Mouse (Mus musculus) stomach, postnatal 0 days (tissue): ENCODE data around the gene Sptb. TPM values are rescaled to one million over a fixed set of nuclear protein-coding genes. Genes with fewer than 3 reads are reported as not detected.

Source experiments
- ATAC-seq: fragments of 200-750 bp; cut with Nextera tagmentation; 2 replicates; pipeline ENCODE4 v1.8.0; 2017; ENCODE audit not compliant: low FRiP score, low TSS enrichment
- DNase-seq: peaks from one replicate; pipeline ENCODE4 v3.0.0-alpha.2; 2016; ENCODE audit warnings: low spot score
- H3K27ac ChIP-seq: fragments of 300-500 bp; sonication (generic); replicated peaks from 2 replicates; pipeline ENCODE4 v1.5.1; 2014; ENCODE audit warnings: mild to moderate bottlenecking, control low read depth
- H3K27me3 ChIP-seq: fragments of 300-500 bp; sonication (generic); 2 replicates; pipeline ENCODE4 v1.6.1; 2014; ENCODE audit warnings: low read length; ENCODE audit not compliant: control insufficient read depth, insufficient read depth
- H3K36me3 ChIP-seq: fragments of 300-500 bp; sonication (generic); 2 replicates; pipeline ENCODE4 v1.6.1; 2014; ENCODE audit warnings: low read length, mixed read lengths; ENCODE audit not compliant: control insufficient read depth, insufficient read depth
- H3K4me1 ChIP-seq: fragments of 300-500 bp; sonication (generic); replicated peaks from 2 replicates; pipeline ENCODE4 v1.6.1; 2014; ENCODE audit warnings: antibody characterized with exemption; ENCODE audit not compliant: control insufficient read depth, insufficient read depth
- H3K4me2 ChIP-seq: fragments of 300-500 bp; sonication (generic); replicated peaks from 2 replicates; pipeline ENCODE4 v1.6.1; 2014; ENCODE audit warnings: low read depth, mild to moderate bottlenecking, control low read depth, moderate library complexity
- H3K4me3 ChIP-seq: fragments of 300-500 bp; sonication (generic); 2 replicates; pipeline ENCODE4 v1.5.1; 2014; ENCODE audit warnings: low read depth, low read length, control low read depth
- H3K9ac ChIP-seq: fragments of 300-500 bp; sonication (generic); 2 replicates; pipeline ENCODE4 v1.6.1; 2014; ENCODE audit warnings: mild to moderate bottlenecking, low read length, control low read depth, mixed read lengths
- H3K9me3 ChIP-seq: fragments of 300-500 bp; sonication (generic); 2 replicates; pipeline ENCODE4 v1.6.1; 2016; ENCODE audit warnings: low read length; ENCODE audit not compliant: control insufficient read depth
- CTCF ChIP-seq: IDR thresholded peaks from 2 replicates; pipeline ENCODE4 v1.5.1; 2016; ENCODE audit warnings: antibody characterized with exemption, low read depth, mild to moderate bottlenecking, moderate library complexity
- EP300 ChIP-seq: optimal IDR thresholded peaks from 2 replicates; pipeline ENCODE3; 2016; ENCODE audit warnings: antibody characterized with exemption
- WGBS: fragments of 180-500 bp; shearing (Covaris S2); extraction: QIAGEN DNeasy Blood & Tissue Kit; methylation state at CpG from one replicate; pipeline ENCODE4 v1.1.7; 2014; 5-methylcytosine and 5-hydroxymethylcytosine counted together
- polyA plus RNA-seq: library from polyadenylated mRNA; unstranded; fragments of >200 nt; fragmentation: Nextera tagmentation; extraction: Ambion mirVana; gene quantifications from 2 replicates; pipeline ENCODE4 v1.2.1, GENCODE M21; 2015

The Sptb gene
- polyA plus RNA-seq, 1 experiment from 2014 or later = 0.29 TPM

- Histone ChIP-seq H3K27ac (peak overlapping the region; percentile 65; the same call in 1 of the 2 replicates), H3K4me2 (no peak overlapping the region), H3K4me1 (peaks cover 17% of the 10 kb centered on the region), H3K27me3 (no peaks in the 10 kb centered on the region), H3K9me3 (no peaks in the 10 kb centered on the region), H3K4me3 (no peak overlapping the region), H3K36me3 (peaks cover 7% of the 10 kb centered on the region; the same call in 1 of the 2 replicates), H3K9ac (no peak overlapping the region)
- ATAC-seq (no peak), DNase-seq (no peak)
- no peak for TF ChIP-seq CTCF
- no peak for TF ChIP-seq EP300
- 21% methylated on average over 6 of the region's 6 CpGs for WGBS
Measured at GRCm38 (mm10) chr12:76556745-76557389, 153.5 kb downstream of the Sptb start.

GRCm38 (mm10) chr12:76556187-76556586, 154.2 kb downstream of the Sptb start:
- ATAC-seq (no peak), DNase-seq (no peak)
- Histone ChIP-seq H3K4me3 (no peak overlapping the region), H3K27me3 (no peaks in the 10 kb centered on the region), H3K36me3 (peaks cover 5% of the 10 kb centered on the region; the same call in 1 of the 2 replicates), H3K9me3 (no peaks in the 10 kb centered on the region), H3K4me2 (no peak overlapping the region), H3K27ac (peak overlapping the region; percentile 18; the same call in 1 of the 2 replicates), H3K9ac (no peak overlapping the region), H3K4me1 (peaks cover 19% of the 10 kb centered on the region)
- TF ChIP-seq CTCF = no peak
- no peak for TF ChIP-seq EP300
- 68% methylated on average over 7 of the region's 7 CpGs for WGBS

GRCm38 (mm10) chr12:76554871-76555386, 155.4 kb downstream of the Sptb start:
- H3K36me3 ChIP-seq = no peaks in the 10 kb centered on the region
- H3K27ac ChIP-seq = peak overlapping the region; percentile 18; the same call in 1 of the 2 replicates
- no peak for ATAC-seq
- DNase-seq = no peak
- WGBS = 75% methylated on average over 3 of the region's 3 CpGs
- TF ChIP-seq CTCF (no peak), EP300 (no peak)
- peaks cover 19% of the 10 kb centered on the region for H3K4me1 ChIP-seq
- no peaks in the 10 kb centered on the region for H3K9me3 ChIP-seq
- H3K9ac ChIP-seq = no peak overlapping the region
- H3K4me2 ChIP-seq = no peak overlapping the region
- no peaks in the 10 kb centered on the region for H3K27me3 ChIP-seq
- no peak overlapping the region for H3K4me3 ChIP-seq

GRCm38 (mm10) chr12:76554392-76554791, 156.0 kb downstream of the Sptb start:
- DNase-seq = no peak
- TF ChIP-seq CTCF = no peak
- no peak for TF ChIP-seq EP300
- H3K9ac ChIP-seq = no peak overlapping the region
- no peaks in the 10 kb centered on the region for H3K36me3 ChIP-seq
- no peaks in the 10 kb centered on the region for H3K9me3 ChIP-seq
- ATAC-seq = no peak
- H3K4me1 ChIP-seq = peaks cover 19% of the 10 kb centered on the region
- H3K4me2 ChIP-seq = no peak overlapping the region
- peak overlapping the region; percentile 61 for H3K27ac ChIP-seq
- WGBS = 61% methylated on average over 3 of the region's 3 CpGs
- H3K4me3 ChIP-seq = no peak overlapping the region
- no peaks in the 10 kb centered on the region for H3K27me3 ChIP-seq

GRCm38 (mm10) chr12:76553917-76554316, 156.4 kb downstream of the Sptb start:
- ATAC-seq (no peak), DNase-seq (no peak)
- no peak overlapping the region for H3K9ac ChIP-seq
- H3K4me1 ChIP-seq = peaks cover 22% of the 10 kb centered on the region
- TF ChIP-seq CTCF = no peak
- no peak for TF ChIP-seq EP300
- no peaks in the 10 kb centered on the region for H3K9me3 ChIP-seq
- no peaks in the 10 kb centered on the region for H3K36me3 ChIP-seq
- H3K27ac ChIP-seq = peak overlapping the region; percentile 61
- no peak overlapping the region for H3K4me3 ChIP-seq
- WGBS = 68% methylated on average over 7 of the region's 7 CpGs
- H3K4me2 ChIP-seq = no peak overlapping the region
- no peaks in the 10 kb centered on the region for H3K27me3 ChIP-seq

GRCm38 (mm10) chr12:76552958-76553357, 157.4 kb downstream of the Sptb start:
- Histone ChIP-seq H3K4me1 (peaks cover 28% of the 10 kb centered on the region), H3K27ac (peak overlapping the region; percentile 70)

More at GRCm38 (mm10) chr12:76552958-76553357, 157.4 kb downstream of the Sptb start:
- Histone ChIP-seq H3K36me3 (no peaks in the 10 kb centered on the region), H3K4me3 (no peak overlapping the region), H3K9me3 (no peaks in the 10 kb centered on the region), H3K27me3 (no peaks in the 10 kb centered on the region), H3K9ac (no peak overlapping the region), H3K4me2 (no peak overlapping the region)
- no peak for TF ChIP-seq CTCF
- no peak for TF ChIP-seq EP300
- ATAC-seq = no peak
- 68% methylated on average over 4 of the region's 4 CpGs for WGBS
- DNase-seq = no peak
